Mouse (Mus musculus): ENCODE results near the gene Gm44502. TPM values are rescaled to one million over a fixed set of nuclear protein-coding genes. Genes with fewer than 3 reads are reported as not detected.

Gene Gm44502
- total and polyA plus RNA-seq, 3 experiments = not detected

DNA sequence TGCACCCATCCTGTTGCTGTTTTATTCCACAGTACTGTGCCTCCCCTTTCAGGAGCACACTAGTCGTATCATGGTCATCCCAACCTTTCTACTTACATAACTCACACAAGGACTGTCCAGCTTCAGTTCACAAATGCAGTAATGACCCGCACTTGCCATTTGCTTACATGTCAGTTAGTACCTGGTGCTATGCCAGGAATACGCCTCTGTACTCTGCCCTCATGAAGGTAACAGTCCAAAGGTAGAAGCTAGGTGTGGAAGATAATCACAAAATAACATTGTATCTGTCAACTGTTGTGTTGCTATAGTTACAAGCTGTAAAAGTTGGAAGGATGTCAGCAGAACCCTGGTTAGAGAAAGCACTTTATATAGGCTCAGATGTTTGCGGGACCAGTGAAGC lies 32.6 kb downstream of the Gm44502 start:
- Histone ChIP-seq H3K9me3 (replicated peaks; ENCODE audit: insufficient read depth, low read length) (no peaks in the 10 kb centered on the region), H3K4me1 (ENCODE audit: control insufficient read depth in 1 of 2, insufficient read depth in 2 of 2, low read length in 2 of 2) (peaks cover 6 to 14% of the 10 kb centered on the region in 2 experiments), H3K27ac (ENCODE audit: control insufficient read depth, low read depth, low read length) (no peak overlapping the region), H3K79me2 (ENCODE audit: control insufficient read depth, insufficient read depth, low read length, poor library complexity) (no peaks in the 10 kb centered on the region), H3K27me3 (ENCODE audit: control insufficient read depth in 1 of 2, insufficient read depth in 2 of 2, low read length in 2 of 2) (peaks cover 0 to 5% of the 10 kb centered on the region in 2 experiments; a peak in 1 of 4 replicates), H3K9ac (ENCODE audit: control insufficient read depth, low read depth, low read length, poor library complexity, severe bottlenecking) (no peak overlapping the region), H3K4me3 (ENCODE audit: control insufficient read depth in 1 of 2, insufficient read depth in 1 of 2, low read depth in 2 of 2, low read length in 2 of 2) (no peak overlapping the region), H3K36me3 (ENCODE audit: control insufficient read depth in 1 of 2, insufficient read depth in 2 of 2, low read length in 2 of 2) (peaks cover 0 to 6% of the 10 kb centered on the region in 2 experiments; a peak in 2 of 4 replicates)
- TF ChIP-seq ZC3H11A (IDR thresholded peaks at IDR 0.05; ENCODE audit: low read depth, low read length) (no peak), MEF2A (IDR thresholded peaks at IDR 0.05; ENCODE audit: extremely low read depth, insufficient replicate concordance, low read depth, low read length, poor library complexity, severe bottlenecking) (no peak), UBTF (IDR thresholded peaks at IDR 0.05; ENCODE audit: borderline replicate concordance, insufficient read depth, low read depth, low read length) (no peak)
- no peak for DNase-seq (ENCODE audit: low read depth, low spot score)

DNA sequence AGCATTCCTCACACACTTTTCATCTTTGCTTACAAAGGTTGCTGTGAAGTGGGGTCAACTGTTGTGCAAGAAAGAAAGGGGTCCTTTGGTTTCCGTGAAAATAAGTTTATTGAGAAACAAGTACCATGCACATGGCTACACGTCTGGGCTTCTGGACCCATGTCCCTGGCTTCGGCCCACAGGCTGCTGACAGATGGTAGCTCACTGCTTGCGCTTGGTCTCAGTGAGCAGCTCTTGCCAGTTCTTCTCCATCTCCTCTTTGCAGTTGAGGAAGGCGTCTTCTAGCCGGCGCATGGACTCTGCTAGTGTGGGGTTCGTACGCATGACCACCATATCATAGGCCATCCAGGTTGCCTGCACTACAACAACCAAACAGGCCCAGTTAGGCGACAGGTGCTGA lies 39.4 kb downstream of the Gm44502 start:
- no peak for DNase-seq (ENCODE audit: low read depth, low spot score)
- no peaks in the 10 kb centered on the region for H3K9me3 ChIP-seq (replicated peaks; ENCODE audit: insufficient read depth, low read length)
- H3K9ac ChIP-seq (ENCODE audit: control insufficient read depth, low read depth, low read length, poor library complexity, severe bottlenecking) = no peak overlapping the region
- H3K27me3 ChIP-seq (ENCODE audit: control insufficient read depth in 1 of 2, insufficient read depth in 2 of 2, low read length in 2 of 2) = peaks cover 5% of the 10 kb centered on the region in 2 experiments; a peak in 2 of 4 replicates
- no peak overlapping the region for H3K4me3 ChIP-seq (ENCODE audit: control insufficient read depth in 1 of 2, insufficient read depth in 1 of 2, low read depth in 2 of 2, low read length in 2 of 2)
- no peaks in the 10 kb centered on the region for H3K4me1 ChIP-seq (ENCODE audit: control insufficient read depth in 1 of 2, insufficient read depth in 2 of 2, low read length in 2 of 2)
- no peak overlapping the region for H3K27ac ChIP-seq (ENCODE audit: control insufficient read depth, low read depth, low read length)
- no peak for TF ChIP-seq ZMIZ1 (IDR thresholded peaks at IDR 0.05; ENCODE audit: low read depth, low read length)
- TF ChIP-seq CHD2 (IDR thresholded peaks at IDR 0.05; ENCODE audit: low read length) = no peak
- no peak for TF ChIP-seq MAFK (IDR thresholded peaks at IDR 0.05; ENCODE audit: borderline replicate concordance, low read depth, low read length)
- no peak for TF ChIP-seq TAL1 (IDR thresholded peaks at IDR 0.05; ENCODE audit: low read length)
- no peak for TF ChIP-seq ZKSCAN1 (IDR thresholded peaks at IDR 0.05; ENCODE audit: low read depth, low read length)
- no peak for TF ChIP-seq ETS1 (IDR thresholded peaks at IDR 0.05; ENCODE audit: low read depth, low read length)
- TF ChIP-seq ZC3H11A (IDR thresholded peaks at IDR 0.05; ENCODE audit: low read depth, low read length) = no peak
- H3K36me3 ChIP-seq (ENCODE audit: control insufficient read depth in 1 of 2, insufficient read depth in 2 of 2, low read length in 2 of 2) = no peaks in the 10 kb centered on the region
- H3K79me2 ChIP-seq (ENCODE audit: control insufficient read depth, insufficient read depth, low read length, poor library complexity) = no peaks in the 10 kb centered on the region

DNA sequence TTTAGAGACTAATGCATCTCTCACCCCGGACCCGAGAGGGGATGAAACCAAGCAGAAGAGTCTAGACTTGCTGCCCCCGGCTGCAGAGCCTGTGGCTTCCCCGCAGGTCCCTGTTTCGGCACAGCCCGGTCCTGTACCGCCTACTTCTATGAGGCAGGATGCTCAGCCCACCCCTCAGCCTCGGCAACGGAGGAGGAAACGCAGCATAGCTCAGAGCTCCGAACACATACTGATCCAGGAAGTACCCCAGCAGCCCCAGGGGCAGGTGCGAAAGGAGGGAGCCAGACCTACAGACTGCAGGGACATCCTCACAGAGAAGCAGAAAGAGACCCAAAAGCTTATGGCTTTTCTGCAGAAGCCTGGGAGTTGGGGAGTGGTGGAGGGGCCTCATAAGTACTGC lies 42.4 kb downstream of the Gm44502 start:
- H3K36me3 ChIP-seq (ENCODE audit: control insufficient read depth in 1 of 2, insufficient read depth in 2 of 2, low read length in 2 of 2) = no peaks in the 10 kb centered on the region
- H3K4me1 ChIP-seq (ENCODE audit: control insufficient read depth in 1 of 2, insufficient read depth in 2 of 2, low read length in 2 of 2) = no peaks in the 10 kb centered on the region
- H3K79me2 ChIP-seq (ENCODE audit: control insufficient read depth, insufficient read depth, low read length, poor library complexity) = no peaks in the 10 kb centered on the region
- no peak overlapping the region for H3K9ac ChIP-seq (ENCODE audit: control insufficient read depth, low read depth, low read length, poor library complexity, severe bottlenecking)
- no peaks in the 10 kb centered on the region for H3K9me3 ChIP-seq (replicated peaks; ENCODE audit: insufficient read depth, low read length)
- TF ChIP-seq USF2 (IDR thresholded peaks at IDR 0.05; ENCODE audit: borderline replicate concordance in 1 of 2, insufficient read depth in 1 of 2, low read depth in 1 of 2, low read length in 2 of 2) (no peak), MAZ (IDR thresholded peaks at IDR 0.05; ENCODE audit: low read depth, low read length) (no peak), SMC3 (IDR thresholded peaks at IDR 0.05; ENCODE audit: low read depth, low read length) (no peak), POLR2AphosphoS2 (IDR thresholded peaks at IDR 0.05; ENCODE audit: low read length) (no peak), CHD2 (IDR thresholded peaks at IDR 0.05; ENCODE audit: low read length) (no peak), MEF2A (IDR thresholded peaks at IDR 0.05; ENCODE audit: extremely low read depth, insufficient replicate concordance, low read depth, low read length, poor library complexity, severe bottlenecking) (no peak), CTCF (IDR thresholded peaks at IDR 0.05 in 2 of 3, conservative IDR thresholded peaks at IDR 0.05 in 1 of 3; ENCODE audit: control insufficient read depth in 1 of 3, insufficient read depth in 1 of 3, low read depth in 2 of 3, low read length in 3 of 3, poor library complexity in 1 of 3, severe bottlenecking in 1 of 3) (no peak), UBTF (IDR thresholded peaks at IDR 0.05; ENCODE audit: borderline replicate concordance, insufficient read depth, low read depth, low read length) (no peak), JUND (IDR thresholded peaks at IDR 0.05; ENCODE audit: low read depth, low read length) (no peak), RCOR1 (IDR thresholded peaks at IDR 0.05; ENCODE audit: low read depth, low read length) (no peak)
- H3K4me3 ChIP-seq (ENCODE audit: control insufficient read depth in 1 of 2, insufficient read depth in 1 of 2, low read depth in 2 of 2, low read length in 2 of 2) = no peak overlapping the region
- no peak overlapping the region for H3K27ac ChIP-seq (ENCODE audit: control insufficient read depth, low read depth, low read length)
- peaks cover 0 to 5% of the 10 kb centered on the region in 2 experiments; a peak in 1 of 4 replicates for H3K27me3 ChIP-seq (ENCODE audit: control insufficient read depth in 1 of 2, insufficient read depth in 2 of 2, low read length in 2 of 2)
- no peak for DNase-seq (ENCODE audit: low read depth, low spot score)
